Mouse (Mus musculus) liver, embryonic 14.5 days (tissue): ENCODE measurements around the gene Spsb4. TPM values are rescaled to one million over a fixed set of nuclear protein-coding genes. Genes with fewer than 3 reads are reported as not detected.

Experiments used
- ATAC-seq: fragments of 200-750 bp; cut with Nextera tagmentation; 2 replicates; pipeline ENCODE4 v1.8.0; 2017; ENCODE audit warnings: moderate number of reproducible peaks, mild to moderate bottlenecking, moderate library complexity; ENCODE audit not compliant: insufficient read depth
- DNase-seq, 3 experiments: peaks; one replicate each; pipeline ENCODE4 v3.0.0-alpha.2; 2012 to 2013; ENCODE audit warnings: low read depth in 3 of 3, low spot score in 3 of 3
- H3K27ac ChIP-seq: fragments of 300-500 bp; sonication (generic); 2 replicates; pipeline ENCODE4 v1.5.1; 2014; ENCODE audit warnings: moderate library complexity, mild to moderate bottlenecking, control low read depth, inconsistent platforms
- H3K27me3 ChIP-seq: fragments of 300-500 bp; sonication (generic); 2 replicates; pipeline ENCODE4 v1.6.1; 2014; ENCODE audit warnings: mild to moderate bottlenecking, low read length, moderate library complexity; ENCODE audit not compliant: control insufficient read depth, insufficient read depth
- H3K36me3 ChIP-seq: fragments of 300-500 bp; sonication (generic); replicated peaks from 2 replicates; pipeline ENCODE4 v1.6.1; 2014; ENCODE audit warnings: low read depth; ENCODE audit not compliant: control insufficient read depth, insufficient read depth
- H3K4me1 ChIP-seq, 2 experiments: fragments of 200-500 bp in 1 of 2; fragments of 300-500 bp in 1 of 2; sonication (generic) in 1 of 2; replicated peaks; 2 replicates each; pipeline ENCODE4 v1.6.1; 2012 to 2014; ENCODE audit warnings: antibody characterized with exemption in 1 of 2, inconsistent platforms in 1 of 2, low read length in 1 of 2; ENCODE audit not compliant: control insufficient read depth in 2 of 2, insufficient read depth in 2 of 2
- H3K4me2 ChIP-seq: fragments of 300-500 bp; sonication (generic); 2 replicates; pipeline ENCODE4 v1.6.1; 2014; ENCODE audit warnings: low read depth, mild to moderate bottlenecking, control low read depth, moderate library complexity
- H3K4me3 ChIP-seq, 2 experiments: fragments of 200-500 bp in 1 of 2; fragments of 300-500 bp in 1 of 2; sonication (generic) in 1 of 2; 2 replicates each; pipeline ENCODE4 v1.5.1; 2012 to 2014; ENCODE audit warnings: low read depth in 2 of 2, low read length in 2 of 2, mild to moderate bottlenecking in 2 of 2, control low read depth in 1 of 2, inconsistent platforms in 1 of 2, moderate library complexity in 1 of 2; ENCODE audit not compliant: insufficient read depth in 1 of 2
- H3K9ac ChIP-seq: fragments of 300-500 bp; sonication (generic); replicated peaks from 2 replicates; pipeline ENCODE4 v1.6.1; 2014; ENCODE audit warnings: mild to moderate bottlenecking, control low read depth, moderate library complexity
- H3K9me3 ChIP-seq: fragments of 300-500 bp; sonication (generic); 2 replicates; pipeline ENCODE4 v1.6.1; 2016; ENCODE audit warnings: low read length, mixed read lengths; ENCODE audit not compliant: control insufficient read depth
- CTCF ChIP-seq: IDR thresholded peaks from 2 replicates; pipeline ENCODE4 v1.5.1; 2016; ENCODE audit warnings: antibody characterized with exemption, low read depth, control low read depth
- EP300 ChIP-seq: IDR thresholded peaks from 2 replicates; pipeline ENCODE4 v1.6.1; 2016; ENCODE audit warnings: antibody characterized with exemption, low read depth
- WGBS: fragments of 180-500 bp; shearing (Covaris S2); extraction: QIAGEN DNeasy Blood & Tissue Kit; methylation state at CpG from one replicate; pipeline ENCODE4 v1.1.7; 2014; ENCODE audit not compliant: insufficient replicate concordance; 5-methylcytosine and 5-hydroxymethylcytosine counted together
- polyA plus RNA-seq, 2 experiments: library from polyadenylated mRNA; depleted of rRNA in 1 of 2; stranded (reverse) in 1 of 2; unstranded in 1 of 2; fragments of >200 nt; fragmentation: Nextera tagmentation in 1 of 2; extraction: Ambion mirVana in 1 of 2; gene quantifications; 2 replicates each; pipeline versions ENCODE4 v1.2.1 to v1.2.3; 2012 to 2014

Spsb4 gene
- polyA plus RNA-seq, 2 experiments: 0.31 to 0.37 TPM

GRCm38 (mm10) chr9:96893582-96893981 lies 125.1 kb downstream of the Spsb4 start:
- Histone ChIP-seq H3K9ac (no peak overlapping the region), H3K4me2 (no peak overlapping the region), H3K27ac (no peak overlapping the region), H3K36me3 (no peaks in the 10 kb centered on the region), H3K9me3 (no peaks in the 10 kb centered on the region), H3K4me3 (no peak overlapping the region), H3K4me1 (peaks cover 0 to 6% of the 10 kb centered on the region in 2 experiments; a peak in 1 of 4 replicates), H3K27me3 (peaks cover 12% of the 10 kb centered on the region)
- no peak for ATAC-seq
- WGBS: 64% methylated on average over 5 of the region's 5 CpGs
- no peak for TF ChIP-seq CTCF
- TF ChIP-seq EP300: no peak
- DNase-seq: no peak

Other genes with a start within 250 kb of the Spsb4 start
- gene Pxylp1, start 126.2 kb downstream of the Spsb4 start, polyA plus RNA-seq (2012; rRNA removed): 1.3 and 1.4 TPM in 2 replicates
- 3.0 and 3.5 TPM in 2 replicates for gene Pxylp1, start 126.2 kb downstream of the Spsb4 start, polyA plus RNA-seq (2014; fragmentation: Nextera tagmentation; extraction: Ambion mirVana)
- 6.4 and 6.6 TPM in 2 replicates for gene Slc25a36, start 92.3 kb upstream of the Spsb4 start, polyA plus RNA-seq (2012; rRNA removed)
- 6.7 and 8.1 TPM in 2 replicates for gene Slc25a36, start 92.3 kb upstream of the Spsb4 start, polyA plus RNA-seq (2014; fragmentation: Nextera tagmentation; extraction: Ambion mirVana)